Mouse (Mus musculus): ENCODE results near the gene Gm36210. TPM values are rescaled to one million over a fixed set of nuclear protein-coding genes. Genes with fewer than 3 reads are reported as not detected.
A peak's percentile ranks its signal among the peaks of the same experiment; 100 is the strongest.
"Not testable (repeated sequence)": the region's sequence is repeated elsewhere in the genome, so short reads cannot be mapped to it uniquely, and the experiment has no call there.

Gm36210 gene
- polyA plus RNA-seq, 1 experiment from 2014 or later: 0.26 TPM

DNA sequence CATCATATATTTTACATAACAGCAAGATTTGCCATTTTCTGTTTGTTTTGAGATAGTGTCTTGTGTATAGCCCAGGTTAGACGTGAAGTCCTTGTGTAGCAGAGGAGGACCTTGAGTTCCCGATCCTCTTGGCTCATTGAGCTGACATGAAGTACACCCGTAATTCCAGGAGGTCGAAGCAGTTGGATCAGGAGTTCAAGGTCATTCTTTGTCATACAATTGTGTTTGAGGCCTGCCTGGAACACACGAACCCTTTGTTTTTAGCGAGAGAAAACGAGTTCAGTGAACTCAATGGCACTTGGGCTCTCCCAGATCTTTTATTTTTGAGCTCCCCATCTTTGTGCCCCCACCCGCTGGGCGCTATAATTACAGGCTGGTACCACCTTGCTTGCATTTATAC is 3.9 kb downstream of the Gm36210 start:
- H3K36me3 ChIP-seq: no peaks in the 10 kb centered on the region
- H3K27ac ChIP-seq: no peak overlapping the region
- H3K27me3 ChIP-seq: peaks cover 18% of the 10 kb centered on the region
- H3K4me1 ChIP-seq (replicated peaks): peaks cover 21% of the 10 kb centered on the region
- 80% methylated on average over 9 of the region's 9 CpGs for WGBS
- no peak overlapping the region for H3K9ac ChIP-seq
- no peak overlapping the region for H3K4me3 ChIP-seq
- no peak overlapping the region for H3K4me2 ChIP-seq
- ATAC-seq (ENCODE audit: low FRiP score): no peak
- H3K9me3 ChIP-seq: no peaks in the 10 kb centered on the region

- no peak overlapping the region for H3K4me3 ChIP-seq
- no peak overlapping the region for H3K27ac ChIP-seq
- peaks cover 18% of the 10 kb centered on the region for H3K27me3 ChIP-seq
- no peaks in the 10 kb centered on the region for H3K36me3 ChIP-seq
- H3K9ac ChIP-seq: no peak overlapping the region
- no peak for ATAC-seq (ENCODE audit: low FRiP score)
- no peaks in the 10 kb centered on the region for H3K9me3 ChIP-seq
- no peak overlapping the region for H3K4me2 ChIP-seq
- 46% methylated on average over 8 of the region's 8 CpGs for WGBS
- peaks cover 21% of the 10 kb centered on the region for H3K4me1 ChIP-seq (replicated peaks)
These were observed 5.1 kb downstream of the Gm36210 start for GRCm38 (mm10) chr7:4901171-4901570.

DNA sequence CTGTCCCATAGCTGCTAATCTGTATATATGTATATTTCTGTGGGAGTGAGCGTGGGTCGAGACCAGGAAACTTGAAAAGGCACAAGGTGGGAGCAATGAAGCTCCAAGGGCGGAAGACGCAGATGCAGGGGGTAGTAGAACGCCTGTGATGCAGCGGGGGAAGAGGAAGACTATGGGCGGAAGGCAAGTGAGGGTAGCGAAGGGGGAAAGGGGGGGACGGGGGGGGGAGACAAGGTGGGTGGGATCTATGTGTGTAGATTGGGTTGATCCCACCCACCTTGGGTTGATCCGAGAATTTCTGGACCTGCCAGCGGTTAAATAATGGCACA is 5.8 kb downstream of the Gm36210 start:
- Histone ChIP-seq H3K9ac (no peak overlapping the region), H3K4me2 (peak overlapping the region; percentile 51), H3K9me3 (no peaks in the 10 kb centered on the region), H3K36me3 (no peaks in the 10 kb centered on the region), H3K27ac (no peak overlapping the region), H3K4me3 (no peak overlapping the region), H3K27me3 (peaks cover 18% of the 10 kb centered on the region), H3K4me1 (replicated peaks) (peaks cover 21% of the 10 kb centered on the region)
- no peak for ATAC-seq (ENCODE audit: low FRiP score)
- WGBS: 34% methylated on average over 10 of the region's 11 CpGs

DNA sequence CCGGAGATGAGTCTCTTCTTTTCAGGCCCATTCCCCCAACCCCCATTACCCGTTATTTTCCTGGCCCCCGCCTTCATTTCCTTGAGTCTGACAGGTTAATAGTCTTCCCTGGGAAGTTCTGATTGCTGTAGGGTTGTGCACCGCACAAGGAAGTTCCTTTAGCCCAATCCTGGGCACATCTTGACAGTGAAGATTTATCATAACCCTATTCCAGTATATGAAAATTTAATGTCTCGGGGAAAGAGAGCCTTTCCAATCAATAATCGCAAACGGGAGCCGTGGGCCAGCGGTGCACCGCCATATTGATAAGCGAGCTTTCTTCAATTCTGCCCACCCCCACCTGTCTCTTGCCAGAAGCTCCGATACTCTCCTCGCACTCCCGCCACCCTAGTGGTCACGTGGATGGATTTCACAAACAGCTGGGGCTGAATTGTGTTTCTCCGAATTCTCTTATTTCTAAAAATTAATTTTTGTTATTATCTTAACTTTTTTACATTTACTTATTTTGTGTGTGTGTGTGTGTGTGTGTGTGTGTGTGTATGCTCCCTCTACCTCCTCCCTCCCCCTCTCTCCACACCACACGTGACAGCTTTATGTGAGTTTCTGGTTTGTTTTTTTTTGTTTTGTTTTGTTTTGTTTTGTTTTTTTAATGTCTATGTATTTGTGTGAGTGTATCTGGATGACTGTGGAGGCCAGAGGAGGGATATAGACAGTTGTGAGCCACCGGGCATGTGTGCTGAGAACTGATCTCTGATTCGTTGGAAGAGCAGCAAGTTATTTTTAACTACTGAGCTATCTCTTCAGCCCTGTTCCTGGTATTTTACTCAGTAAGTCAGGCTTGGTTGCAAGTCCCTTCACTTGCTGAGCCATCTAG is 6.4 kb downstream of the Gm36210 start:
- peak; percentile 70 for ATAC-seq (ENCODE audit: low FRiP score)
- Histone ChIP-seq H3K4me3 (peak overlapping the region; percentile 31), H3K4me2 (peak overlapping the region; percentile 51), H3K36me3 (no peaks in the 10 kb centered on the region), H3K4me1 (replicated peaks) (peaks cover 21% of the 10 kb centered on the region), H3K9ac (peak overlapping the region; percentile 61), H3K27ac (peak overlapping the region; percentile 71), H3K9me3 (no peaks in the 10 kb centered on the region), H3K27me3 (peaks cover 18% of the 10 kb centered on the region)
- WGBS: 8% methylated on average over 19 of the region's 19 CpGs

DNA sequence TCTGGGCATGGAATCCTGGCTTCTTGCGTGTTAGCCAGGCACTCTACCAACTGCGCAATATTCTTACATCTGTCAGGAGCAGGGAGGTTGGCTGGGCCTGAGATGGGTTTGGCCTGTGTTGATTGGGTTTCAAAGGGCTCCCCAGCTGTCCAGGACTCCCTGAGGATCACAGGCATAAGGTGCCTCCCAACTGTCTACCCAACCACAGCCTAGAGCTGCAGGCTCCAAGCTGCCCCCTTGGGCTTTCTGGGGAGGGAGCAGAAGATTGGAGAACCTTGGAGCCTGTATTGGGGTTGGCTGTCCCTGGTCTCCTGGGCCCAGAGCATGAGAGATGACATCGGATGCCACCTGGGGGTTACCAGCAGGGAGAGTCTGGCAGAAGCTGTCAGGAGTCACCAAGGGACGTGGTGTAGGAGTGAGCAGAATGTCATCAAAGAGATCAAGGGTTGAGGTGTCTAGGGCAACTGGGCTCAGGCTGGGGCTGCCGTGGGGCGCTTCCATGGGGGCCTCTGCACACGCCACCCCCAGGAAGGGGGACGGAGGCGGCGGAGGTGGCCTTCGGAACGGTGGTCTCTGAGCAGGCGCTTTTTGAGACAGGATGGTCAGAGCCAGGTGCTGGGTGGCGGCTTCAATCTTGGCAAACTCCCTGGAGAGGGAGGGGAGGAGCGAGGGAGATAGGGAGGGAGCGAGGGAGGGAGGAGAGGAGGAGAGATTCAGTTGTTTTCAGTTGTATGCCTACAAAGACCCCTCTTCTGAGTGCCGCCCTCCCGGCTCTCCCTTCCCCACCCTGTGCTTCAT is 7.3 kb downstream of the Gm36210 start:
- H3K27me3 ChIP-seq: peaks cover 18% of the 10 kb centered on the region
- H3K36me3 ChIP-seq: no peaks in the 10 kb centered on the region
- WGBS: 18% methylated on average over 14 of the region's 18 CpGs
- peak overlapping the region; percentile 61 for H3K9ac ChIP-seq
- peak overlapping the region; percentile 31 for H3K4me3 ChIP-seq
- H3K4me2 ChIP-seq: peak overlapping the region; percentile 51
- H3K27ac ChIP-seq: peak overlapping the region; percentile 71
- peaks cover 21% of the 10 kb centered on the region for H3K4me1 ChIP-seq (replicated peaks)
- H3K9me3 ChIP-seq: no peaks in the 10 kb centered on the region
- peak; percentile 70 for ATAC-seq (ENCODE audit: low FRiP score)

- ATAC-seq (ENCODE audit: low FRiP score): no peak
- peaks cover 16% of the 10 kb centered on the region for H3K4me1 ChIP-seq (replicated peaks)
- 52% methylated on average over 11 of the region's 11 CpGs for WGBS
- H3K27me3 ChIP-seq: peaks cover 10% of the 10 kb centered on the region
- no peaks in the 10 kb centered on the region for H3K36me3 ChIP-seq
- no peaks in the 10 kb centered on the region for H3K9me3 ChIP-seq
- no peak overlapping the region for H3K4me3 ChIP-seq
- H3K9ac ChIP-seq: no peak overlapping the region
- H3K27ac ChIP-seq: no peak overlapping the region
- H3K4me2 ChIP-seq: no peak overlapping the region
These were observed 11.1 kb downstream of the Gm36210 start for GRCm38 (mm10) chr7:4895186-4895585.

DNA sequence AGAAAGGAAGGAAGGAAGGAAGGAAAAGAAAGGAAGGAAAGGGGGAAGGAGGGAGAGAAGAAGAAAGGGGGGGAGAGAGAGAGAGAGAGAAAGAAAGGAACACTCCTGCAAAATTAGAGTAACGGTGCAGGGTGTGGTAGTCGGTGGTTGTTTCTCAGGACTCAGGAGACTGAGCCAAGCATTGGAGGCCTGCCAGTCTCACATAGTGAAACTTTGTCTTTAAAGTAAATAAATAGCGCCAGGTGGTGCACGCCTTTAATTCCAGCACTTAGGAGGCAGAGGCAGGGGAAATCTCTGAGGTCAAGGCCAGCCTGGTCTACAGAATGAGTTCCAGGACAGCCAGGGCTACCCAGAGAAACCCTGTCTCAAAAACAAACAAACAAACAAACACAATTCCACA is 19.6 kb downstream of the Gm36210 start:
- H3K9ac ChIP-seq: no peak overlapping the region
- no peaks in the 10 kb centered on the region for H3K36me3 ChIP-seq
- H3K27ac ChIP-seq: no peak overlapping the region
- H3K9me3 ChIP-seq: no peaks in the 10 kb centered on the region
- WGBS: 80% methylated on average over 4 of the region's 4 CpGs
- no peaks in the 10 kb centered on the region for H3K27me3 ChIP-seq
- H3K4me3 ChIP-seq: no peak overlapping the region
- H3K4me2 ChIP-seq: no peak overlapping the region
- ATAC-seq (ENCODE audit: low FRiP score): no peak
- no peaks in the 10 kb centered on the region for H3K4me1 ChIP-seq (replicated peaks)

GRCm38 (mm10) chr7:4879036-4879435 is 27.3 kb downstream of the Gm36210 start:
- WGBS: 87% methylated on average over 1 of the region's 1 CpGs
- ATAC-seq (ENCODE audit: low FRiP score): not testable (repeated sequence)

GRCm38 (mm10) chr7:4878186-4878585 is 28.1 kb downstream of the Gm36210 start:
- Histone ChIP-seq H3K4me1 (replicated peaks) (peaks cover 20% of the 10 kb centered on the region), H3K4me3 (no peak overlapping the region), H3K4me2 (no peak overlapping the region), H3K9ac (no peak overlapping the region), H3K27ac (no peak overlapping the region), H3K9me3 (no peaks in the 10 kb centered on the region), H3K27me3 (no peaks in the 10 kb centered on the region), H3K36me3 (no peaks in the 10 kb centered on the region)
- ATAC-seq (ENCODE audit: low FRiP score): no peak

More at GRCm38 (mm10) chr7:4879036-4879435, 27.3 kb downstream of the Gm36210 start:
- not testable (repeated sequence) for H3K36me3 ChIP-seq, H3K27ac ChIP-seq, H3K27me3 ChIP-seq, H3K4me2 ChIP-seq, H3K4me3 ChIP-seq, H3K9ac ChIP-seq, H3K9me3 ChIP-seq
- peaks cover 20% of the 10 kb centered on the region for H3K4me1 ChIP-seq (replicated peaks)

DNA sequence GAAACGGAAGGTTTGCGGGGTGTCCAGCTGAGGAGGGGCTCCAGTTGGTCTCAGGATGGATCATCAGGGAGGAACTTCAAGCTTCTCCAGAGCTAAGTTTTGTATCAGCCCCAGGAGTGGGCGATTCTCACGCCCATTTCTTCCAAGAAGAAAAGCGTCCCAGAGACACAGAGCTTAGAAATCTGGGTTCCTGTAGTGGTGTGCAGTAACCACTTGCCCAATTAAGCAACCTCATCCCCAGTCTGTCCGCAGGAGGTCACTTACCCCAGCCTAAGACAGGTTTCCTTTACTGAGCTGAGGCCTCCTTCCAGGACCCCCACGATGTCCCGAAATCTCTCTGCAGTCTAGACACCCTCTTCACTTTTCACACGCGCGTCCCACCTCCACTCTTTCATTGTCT is 29.1 kb downstream of the Gm36210 start:
- peak overlapping the region; percentile 73 for H3K9ac ChIP-seq
- WGBS: 9% methylated on average over 11 of the region's 11 CpGs
- no peaks in the 10 kb centered on the region for H3K27me3 ChIP-seq
- H3K4me1 ChIP-seq (replicated peaks): peaks cover 20% of the 10 kb centered on the region
- peak; percentile 47 for ATAC-seq (ENCODE audit: low FRiP score)
- H3K36me3 ChIP-seq: no peaks in the 10 kb centered on the region
- peak overlapping the region; percentile 81 for H3K4me2 ChIP-seq
- peak overlapping the region; percentile 56 for H3K4me3 ChIP-seq
- no peaks in the 10 kb centered on the region for H3K9me3 ChIP-seq
- H3K27ac ChIP-seq: no peak overlapping the region

DNA sequence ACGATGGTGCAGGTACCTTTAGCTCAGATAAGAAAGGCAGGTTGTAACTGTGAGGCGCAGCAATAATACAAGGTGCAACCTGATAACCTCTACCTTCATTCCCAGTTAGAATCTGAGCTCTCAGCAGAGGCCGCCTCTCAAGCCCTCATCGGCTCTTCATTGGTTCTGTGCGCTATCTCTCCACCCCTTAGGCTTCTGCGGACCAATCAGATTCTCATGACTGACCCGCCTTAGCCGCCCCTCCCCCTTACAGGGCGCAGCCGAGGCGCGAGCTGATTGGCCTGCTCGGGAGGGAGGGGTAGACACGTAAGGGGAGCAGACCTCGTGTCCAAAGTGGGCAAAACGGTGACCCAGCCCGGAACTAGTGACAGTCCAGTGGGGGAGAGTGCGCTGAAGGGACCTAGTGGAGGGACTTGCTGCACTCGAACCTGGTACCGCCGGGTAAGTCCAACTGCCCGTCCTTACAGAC is 29.5 kb downstream of the Gm36210 start, which contains the start of gene Isoc2a:
TSS of gene Isoc2a (plus strand) at position 401 of the 469 bp plus-strand sequence.
- Histone ChIP-seq H3K36me3 (no peaks in the 10 kb centered on the region), H3K27ac (peak within 1 kb of the TSS; percentile 65), H3K4me2 (peak within 1 kb of the TSS; percentile 81), H3K9me3 (no peaks in the 10 kb centered on the region), H3K4me3 (peak within 1 kb of the TSS; percentile 56), H3K27me3 (no peaks in the 10 kb centered on the region), H3K9ac (peak within 1 kb of the TSS; percentile 73), H3K4me1 (replicated peaks) (peaks cover 20% of the 10 kb centered on the region)
- peak; percentile 99 for ATAC-seq (ENCODE audit: low FRiP score)
- under 1% methylated on average over 22 of the region's 22 CpGs for WGBS

DNA sequence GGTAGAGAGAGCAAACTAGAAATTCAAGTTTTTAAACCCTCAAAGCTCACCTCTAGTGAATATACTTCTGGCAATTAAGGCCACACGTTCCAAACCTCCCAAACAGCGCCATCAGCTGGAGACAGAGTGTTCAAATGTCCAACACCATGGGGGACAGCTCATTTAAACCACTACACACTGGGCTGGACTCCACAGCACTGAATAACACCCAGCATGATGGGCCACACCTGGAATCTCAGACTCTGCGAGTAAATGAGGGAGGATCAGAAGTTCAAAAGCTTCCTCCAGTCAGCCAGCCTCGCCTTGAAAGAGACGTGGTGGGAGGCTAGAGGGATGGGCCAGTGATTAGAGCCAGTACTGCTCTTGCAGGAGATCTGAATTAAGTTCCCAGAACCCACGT is 36.2 kb downstream of the Gm36210 start, which contains the start of gene Isoc2b:
TSS of gene Isoc2b (minus strand) at position 126 of the 400 bp plus-strand sequence.
- Histone ChIP-seq H3K9ac (no peak within 1 kb of the TSS), H3K36me3 (no peaks in the 10 kb centered on the region), H3K4me1 (replicated peaks) (peaks cover 15% of the 10 kb centered on the region), H3K9me3 (no peaks in the 10 kb centered on the region), H3K4me3 (no peak within 1 kb of the TSS), H3K27ac (no peak within 1 kb of the TSS), H3K27me3 (no peaks in the 10 kb centered on the region), H3K4me2 (no peak within 1 kb of the TSS)
- no peak for ATAC-seq (ENCODE audit: low FRiP score)
- WGBS: 68% methylated on average over 6 of the region's 6 CpGs

All from hindbrain, embryonic 13.5 days (tissue).